Mouse (Mus musculus) layer of hippocampus, adult 11-12 months (tissue): ENCODE data around the gene Ikzf4.

ENCODE experiments used
- DNase-seq: peaks from one replicate; pipeline ENCODE4 v3.0.0; 2022; ENCODE audit warnings: low spot score

Gene Ikzf4

DNA sequence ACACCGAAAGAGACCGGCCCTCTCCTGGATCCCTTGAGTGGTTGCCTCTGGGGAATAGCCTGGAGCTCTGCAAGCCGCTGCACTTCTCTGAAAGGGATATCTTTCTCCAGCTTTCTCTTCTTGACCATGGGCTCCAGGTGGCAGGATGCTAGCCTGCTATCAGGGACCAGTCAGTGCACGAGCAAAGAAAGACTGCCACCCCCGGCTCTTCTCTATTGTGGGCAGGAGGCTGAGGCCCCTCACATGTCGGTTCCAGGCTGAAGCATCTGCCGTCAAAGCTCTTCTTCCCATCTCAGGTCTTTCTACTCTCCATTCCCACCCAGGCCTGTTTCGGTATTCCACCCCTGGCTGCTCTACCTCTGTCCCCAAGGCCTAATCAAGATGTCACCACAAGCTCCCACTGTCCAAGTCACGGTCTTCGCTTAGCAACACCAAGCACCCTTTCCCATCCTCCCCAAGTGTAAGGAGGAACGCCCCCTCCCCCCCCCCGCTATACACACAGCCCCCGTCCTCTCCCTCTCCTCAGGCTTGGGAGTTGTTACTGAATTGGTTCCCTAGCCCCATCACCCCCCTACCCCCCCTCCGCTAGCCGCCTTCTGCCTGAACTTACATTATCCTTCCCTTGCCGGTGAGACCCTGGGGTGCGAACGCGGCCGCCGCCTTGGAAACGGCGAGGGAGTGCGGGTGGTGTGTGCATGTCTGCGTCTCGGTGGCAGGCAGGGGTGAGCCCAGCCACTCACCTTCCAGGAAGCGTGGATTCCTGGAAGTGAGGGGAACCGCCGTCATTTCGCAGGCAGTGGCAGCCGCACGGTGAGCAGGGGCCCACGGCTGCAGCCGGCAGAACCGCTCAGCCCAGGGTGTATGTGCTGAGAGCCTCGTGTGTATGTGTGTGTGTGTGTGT lies at the start of gene Ikzf4:
Gene Ikzf4 (minus strand): TSS at position 881 of the 901 bp plus-strand sequence.
- peak; percentile 30 for DNase-seq

DNA sequence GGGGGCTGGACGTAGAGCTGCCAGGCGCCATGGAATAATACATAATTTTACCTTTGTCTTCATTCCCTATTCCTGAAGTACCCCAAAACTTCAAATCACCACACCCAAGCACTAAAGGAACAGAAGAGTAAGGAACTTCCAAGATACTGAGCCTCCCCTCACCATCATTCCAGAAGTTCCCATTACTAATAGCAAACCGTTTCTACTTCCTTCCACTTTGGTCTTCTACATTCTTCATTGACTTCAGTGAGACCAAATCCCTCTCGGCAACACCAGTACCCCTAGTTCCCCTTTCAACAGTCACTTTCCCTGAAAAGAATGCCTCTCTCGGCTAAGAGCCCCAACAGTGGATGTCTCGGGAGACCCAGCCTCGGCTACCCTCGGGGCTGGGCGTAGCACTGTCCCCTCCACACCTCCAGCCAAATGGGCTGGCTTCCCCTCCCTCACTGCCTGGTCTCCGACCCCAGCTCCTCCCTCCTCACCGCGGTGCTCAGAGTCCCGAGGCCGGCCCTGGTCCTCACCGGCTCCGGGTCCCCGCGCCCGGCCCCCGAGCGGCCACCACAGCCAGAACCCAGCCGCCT lies 49.7 kb upstream of the Ikzf4 start:
- no peak for DNase-seq

DNA sequence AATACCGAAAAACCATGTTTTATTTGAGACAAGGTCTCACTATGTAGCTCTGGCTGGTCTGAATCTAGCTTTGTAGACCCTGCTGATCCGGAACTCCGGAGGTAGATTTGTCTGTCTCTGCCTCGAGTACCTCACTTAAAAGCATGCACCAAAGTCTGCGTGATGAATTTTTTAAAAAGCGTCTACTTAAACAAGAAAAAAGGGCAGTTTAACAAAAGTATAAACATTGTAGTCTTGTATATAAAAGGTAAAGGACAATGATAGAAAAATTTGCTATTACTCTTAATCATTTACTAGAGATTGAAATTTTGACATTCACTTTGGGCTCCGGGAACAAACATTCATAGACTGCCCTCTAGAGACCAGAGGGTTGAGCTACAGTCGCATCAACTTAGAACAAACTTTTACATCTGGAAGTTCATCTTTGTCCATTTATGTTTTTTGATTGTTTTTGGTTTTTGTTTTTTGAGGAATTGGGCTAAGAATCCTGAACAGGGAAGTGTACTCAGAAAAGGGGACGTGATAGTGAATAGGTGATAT lies 28.7 kb upstream of the Ikzf4 start:
- no peak for DNase-seq

DNA sequence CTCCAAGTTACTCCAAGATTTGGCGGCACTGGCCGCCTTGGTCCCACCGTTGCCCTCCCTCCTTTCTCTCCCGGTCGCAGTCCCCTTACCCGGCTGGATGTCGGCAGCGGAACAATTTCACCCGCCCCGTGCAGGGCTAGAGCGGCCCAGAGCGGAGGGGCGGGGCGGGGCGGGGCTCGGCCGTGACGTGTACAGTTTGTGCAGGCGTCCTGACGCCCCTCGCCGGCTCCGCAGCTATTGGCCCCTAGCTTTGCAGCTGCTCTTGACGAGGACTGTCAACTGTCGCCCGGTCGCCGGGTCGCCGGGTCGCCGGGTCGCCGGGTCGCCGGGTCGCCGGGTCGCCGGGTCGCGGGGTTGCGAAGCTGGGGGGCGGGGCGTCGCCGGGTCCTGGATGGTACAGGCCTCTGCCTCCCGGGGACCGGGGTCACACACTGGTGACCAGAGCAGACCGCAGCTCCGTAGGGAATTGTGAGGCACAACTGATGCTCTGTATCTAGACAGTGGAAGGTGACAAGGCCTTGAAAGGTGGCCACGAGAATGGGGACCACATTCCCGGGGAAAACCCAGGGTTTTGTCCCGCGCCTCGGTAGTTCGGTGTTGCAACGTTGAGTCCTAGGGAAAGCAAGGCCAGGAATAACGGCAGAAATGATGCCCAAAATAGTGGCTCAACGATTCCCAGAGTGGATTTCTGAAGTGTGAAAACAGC lies 28.1 kb upstream of the Ikzf4 start, which contains the start of gene Suox:
Gene Suox (minus strand): TSS at position 311 of the 706 bp plus-strand sequence.
- DNase-seq = peak; percentile 82

DNA sequence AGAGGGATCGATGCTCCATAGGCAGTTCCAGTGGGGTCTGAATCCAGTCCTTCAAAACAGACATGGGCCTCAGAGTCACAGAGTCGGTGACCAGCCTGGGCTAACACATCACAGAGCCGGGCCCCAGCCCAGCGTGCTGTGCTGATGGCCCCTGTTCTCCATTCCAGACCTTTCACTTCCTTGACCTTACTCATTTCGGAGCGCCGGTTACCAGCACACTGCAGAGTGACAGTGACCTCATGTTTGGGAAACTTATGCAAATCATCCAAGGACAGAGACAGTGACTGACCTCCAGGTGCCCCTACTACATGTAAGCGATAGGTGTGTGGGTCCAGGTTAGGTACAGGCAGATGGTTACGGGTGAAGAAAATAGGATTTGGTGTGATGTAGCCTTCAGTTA lies 25.4 kb upstream of the Ikzf4 start:
- no peak for DNase-seq

DNA sequence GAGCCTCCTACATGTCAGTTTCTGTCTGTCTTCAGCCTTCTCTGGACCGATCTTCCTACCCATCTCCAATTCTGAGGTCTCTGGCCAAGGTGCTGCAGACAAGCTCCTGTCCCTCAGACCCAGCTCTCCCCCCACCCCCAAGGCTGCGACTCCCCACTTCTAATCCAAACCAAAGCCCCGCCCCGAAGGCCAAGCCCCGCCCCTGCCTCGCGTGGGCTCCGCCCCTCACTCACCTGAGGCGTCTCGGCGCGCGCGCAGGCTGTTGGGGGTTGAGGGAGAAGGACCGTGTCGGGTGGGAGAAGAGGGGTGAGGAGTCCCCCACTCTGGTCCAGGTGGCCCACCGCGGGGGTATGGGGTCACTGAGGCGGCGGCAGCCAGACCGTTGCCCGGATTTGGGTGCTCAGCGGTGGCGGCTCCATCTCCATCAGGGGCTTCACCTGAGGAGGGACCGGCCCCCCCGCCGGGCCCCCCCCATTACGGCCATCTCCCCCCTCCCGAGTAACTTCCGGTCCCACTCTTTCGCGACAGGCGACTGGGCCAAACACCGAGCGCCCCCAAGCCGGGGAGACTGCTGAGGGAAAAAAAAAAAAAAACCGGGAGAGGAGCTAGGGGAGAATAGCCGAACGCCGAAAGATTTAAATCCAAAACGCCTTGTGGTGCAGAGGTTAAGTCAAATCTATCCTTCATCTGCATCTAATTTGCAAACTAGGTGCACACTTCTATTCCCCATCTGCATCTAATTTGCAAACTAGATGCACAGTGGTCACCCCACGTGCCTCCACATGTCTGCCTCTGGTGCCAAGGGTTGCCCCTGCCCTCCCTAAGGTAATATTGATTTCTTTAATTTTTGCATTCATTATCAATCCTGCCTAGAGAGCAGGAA lies 23.2 kb upstream of the Ikzf4 start:
- peak; percentile 65 for DNase-seq

DNA sequence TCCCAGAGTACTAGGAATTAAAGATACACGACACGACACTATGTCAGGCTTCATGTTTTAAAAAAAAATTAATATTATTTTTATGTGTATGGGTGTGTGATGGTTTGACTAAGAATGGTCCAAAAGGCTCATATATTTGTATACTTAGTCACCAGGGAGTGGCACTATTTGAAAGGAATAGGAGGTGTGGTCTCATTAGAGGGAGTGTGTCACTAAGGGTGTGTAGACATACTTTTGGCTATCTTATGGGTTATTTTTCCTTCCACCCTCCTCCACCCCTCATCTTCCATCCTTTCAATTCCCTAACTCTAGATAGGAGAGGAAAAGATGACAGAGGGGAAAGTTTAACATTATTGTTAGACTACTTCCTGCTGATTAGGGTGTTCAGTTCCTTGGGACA lies 20.0 kb upstream of the Ikzf4 start:
- no peak for DNase-seq

DNA sequence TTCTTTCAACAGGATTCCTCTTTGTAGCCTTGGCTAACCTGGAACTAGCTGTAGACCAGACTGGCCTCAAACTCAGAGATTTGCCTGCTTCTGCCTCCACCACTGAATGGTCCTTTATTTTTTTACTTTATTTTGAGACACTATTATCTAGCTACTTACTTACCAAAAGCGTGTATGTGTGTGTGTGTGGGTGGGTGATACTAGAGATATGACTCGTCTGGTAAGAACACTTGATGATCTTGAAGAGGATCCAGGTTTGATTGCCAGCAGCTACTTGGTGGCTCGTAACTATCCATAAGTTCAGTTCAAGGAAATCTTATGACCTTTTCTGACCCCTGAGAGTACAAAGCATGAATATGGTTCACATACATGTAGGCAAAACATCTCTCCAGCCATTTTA lies 19.5 kb upstream of the Ikzf4 start:
- DNase-seq = no peak

DNA sequence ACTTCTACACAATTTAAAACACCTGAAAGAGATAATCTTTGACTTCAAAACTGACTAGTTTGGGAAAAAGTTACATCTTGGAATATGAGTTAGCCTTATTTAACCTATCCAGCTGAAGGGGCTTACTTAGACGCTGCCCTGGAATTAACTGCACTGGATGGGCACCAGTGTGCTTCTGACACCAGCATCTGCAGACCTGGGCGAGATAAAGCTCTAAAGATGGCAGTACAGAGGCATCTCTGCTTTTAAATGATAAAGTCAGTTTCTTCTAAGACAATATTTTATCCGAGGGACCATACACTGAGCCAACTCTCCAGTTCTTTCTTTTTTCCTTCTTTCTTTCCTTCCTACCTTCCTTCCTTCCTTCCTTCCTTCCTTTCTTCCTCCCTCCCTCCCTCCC lies 19.0 kb upstream of the Ikzf4 start:
- no peak for DNase-seq

DNA sequence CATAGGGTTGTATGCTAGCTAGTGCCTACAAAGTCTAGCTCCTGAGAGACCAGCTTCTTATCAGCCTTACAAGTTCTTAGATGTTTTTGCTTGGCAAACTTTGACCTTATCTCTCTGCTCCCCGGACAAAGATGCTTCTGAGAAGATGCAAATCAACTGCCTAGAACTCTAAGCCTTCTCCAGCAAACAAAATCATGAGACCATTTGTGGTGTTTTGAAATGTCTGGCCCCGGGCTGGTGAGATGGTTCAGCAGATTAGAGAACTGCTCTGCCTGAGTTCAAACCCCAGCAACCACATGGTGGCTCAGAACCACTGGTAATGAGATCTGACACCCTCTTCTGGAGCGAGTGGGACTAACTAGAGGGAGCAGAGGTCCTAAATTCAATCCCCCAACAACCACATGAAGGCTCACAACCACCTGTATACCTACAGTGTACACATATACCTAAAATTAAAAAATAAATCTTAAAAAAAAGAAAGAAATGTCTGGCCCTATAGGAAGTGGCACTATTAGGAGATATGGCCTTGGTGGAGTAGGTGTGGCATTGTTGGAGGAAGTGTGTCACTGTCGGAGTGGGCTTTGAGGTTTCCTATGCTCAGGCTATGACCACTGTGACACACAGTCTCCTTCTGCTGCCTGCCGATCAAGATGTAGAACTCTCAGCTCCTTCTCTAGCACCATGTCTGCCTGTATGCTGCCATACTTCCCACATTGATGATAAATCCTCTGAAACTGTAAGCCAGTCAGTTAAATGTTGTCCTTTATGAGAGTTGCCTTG lies 17.8 kb upstream of the Ikzf4 start:
- no peak for DNase-seq

DNA sequence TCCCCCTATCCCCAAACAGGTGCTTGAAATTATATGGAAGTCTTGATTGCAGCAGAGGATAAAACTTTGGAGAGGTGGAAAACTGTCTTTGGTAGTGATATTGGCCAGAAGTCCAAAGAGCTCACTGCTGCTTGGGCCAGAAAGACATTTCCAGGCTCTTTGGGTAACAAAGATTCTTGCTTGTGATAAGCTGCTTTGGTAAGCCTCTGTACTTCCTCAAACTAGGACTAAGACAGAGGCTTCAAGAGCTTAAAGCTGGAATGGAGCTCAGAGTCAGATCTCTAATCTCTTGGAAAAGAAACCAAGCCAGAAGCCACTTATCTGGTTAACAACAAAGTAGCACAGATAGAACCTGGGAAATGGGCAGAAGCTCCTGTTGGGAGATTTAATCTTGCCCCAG lies 16.7 kb upstream of the Ikzf4 start:
- no peak for DNase-seq

DNA sequence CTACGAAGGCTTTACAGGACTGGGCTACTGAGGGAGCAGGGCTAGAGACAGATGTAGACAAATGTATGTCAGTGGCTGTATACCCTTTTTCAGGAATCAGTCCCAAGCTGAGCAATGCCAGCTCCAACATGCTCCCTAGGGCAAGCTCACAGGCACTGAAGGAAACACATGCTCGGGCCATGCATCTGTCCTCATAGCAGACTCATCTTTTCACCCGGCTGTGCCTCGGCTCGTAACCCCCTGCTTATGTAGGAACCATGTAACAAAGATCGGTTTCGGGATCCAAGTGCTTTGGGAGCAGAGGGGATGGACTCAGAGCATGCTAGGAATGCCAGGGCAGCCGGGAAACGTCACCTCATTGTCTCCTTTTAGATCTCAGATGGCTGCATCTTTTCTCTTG lies 13.7 kb upstream of the Ikzf4 start:
- no peak for DNase-seq

DNA sequence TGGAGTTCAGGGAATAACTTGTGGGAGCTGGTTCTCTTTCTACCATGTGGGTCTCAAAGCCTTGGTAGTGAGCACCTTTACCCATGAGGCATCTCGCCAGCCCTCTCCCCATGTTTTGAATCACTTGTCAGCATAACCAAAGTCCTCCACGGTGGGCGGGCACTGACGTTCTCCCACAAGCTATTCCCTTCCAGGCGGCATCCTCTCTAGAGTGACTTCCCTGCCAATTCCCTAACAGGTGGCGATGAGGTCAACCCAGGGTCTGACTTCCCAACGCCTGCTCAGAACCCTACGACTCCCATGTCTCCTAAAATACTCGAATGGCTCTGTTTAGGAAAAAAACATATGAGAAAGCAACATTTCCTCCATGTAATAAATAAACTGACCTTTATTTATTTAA lies 12.1 kb upstream of the Ikzf4 start:
- DNase-seq = no peak

DNA sequence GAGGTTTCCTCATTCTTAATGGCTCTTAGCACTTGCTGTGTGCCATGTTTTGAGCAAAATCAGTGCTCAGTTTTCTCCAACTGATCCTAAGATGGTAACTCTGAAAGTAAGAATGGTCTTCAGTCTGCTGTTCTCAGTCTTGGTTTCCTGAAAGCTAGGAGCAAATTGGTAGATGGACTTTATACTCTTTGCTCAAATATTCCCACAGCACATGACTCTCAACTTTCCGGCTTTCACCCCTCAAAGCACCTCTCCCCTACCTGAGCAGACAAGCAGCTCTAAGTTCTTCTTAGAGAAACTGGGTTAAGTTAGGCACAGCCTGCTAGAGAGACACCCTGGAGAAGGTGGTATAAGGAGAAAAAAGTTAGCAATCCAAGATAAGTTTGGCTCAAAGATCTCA lies 10.9 kb upstream of the Ikzf4 start:
- no peak for DNase-seq

DNA sequence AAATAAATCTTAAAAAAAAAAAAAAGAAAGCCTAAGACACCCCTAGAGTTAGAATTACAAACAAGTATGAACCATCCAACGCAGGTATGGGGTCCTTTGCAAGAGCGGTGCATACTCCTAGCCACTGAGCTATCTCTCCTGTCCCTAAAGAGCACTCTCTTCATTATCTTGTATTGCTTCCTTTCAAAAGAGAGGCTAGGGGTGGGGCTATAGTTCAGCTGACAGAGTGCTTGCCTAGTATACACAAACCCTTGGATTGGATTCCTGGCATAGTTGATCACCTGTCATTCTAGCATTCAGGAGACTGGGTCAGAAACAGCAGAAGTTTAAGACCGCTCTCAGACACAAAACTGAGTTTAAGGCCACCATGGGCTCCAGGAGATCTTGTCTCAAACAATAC lies 9.5 kb upstream of the Ikzf4 start:
- no peak for DNase-seq

DNA sequence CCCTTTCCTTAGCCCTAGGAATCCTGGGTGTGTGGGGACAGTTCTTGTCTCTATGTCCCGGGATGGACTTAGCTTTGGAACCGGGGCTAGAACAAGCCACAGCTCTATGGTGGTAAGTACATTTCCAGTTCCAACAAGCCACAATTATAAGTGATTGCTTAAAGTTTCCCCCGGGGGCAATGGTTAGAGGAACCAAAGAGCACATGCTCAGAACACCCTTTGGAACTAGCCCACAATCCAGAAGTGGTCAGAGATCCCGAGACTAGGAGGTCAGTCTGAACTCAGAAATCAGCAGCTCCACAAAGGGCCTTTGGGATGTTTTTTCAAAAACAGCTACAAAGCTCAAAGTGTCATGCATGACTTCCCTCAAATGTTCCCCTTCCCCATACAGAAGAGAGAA lies 8.1 kb upstream of the Ikzf4 start:
- DNase-seq = no peak

DNA sequence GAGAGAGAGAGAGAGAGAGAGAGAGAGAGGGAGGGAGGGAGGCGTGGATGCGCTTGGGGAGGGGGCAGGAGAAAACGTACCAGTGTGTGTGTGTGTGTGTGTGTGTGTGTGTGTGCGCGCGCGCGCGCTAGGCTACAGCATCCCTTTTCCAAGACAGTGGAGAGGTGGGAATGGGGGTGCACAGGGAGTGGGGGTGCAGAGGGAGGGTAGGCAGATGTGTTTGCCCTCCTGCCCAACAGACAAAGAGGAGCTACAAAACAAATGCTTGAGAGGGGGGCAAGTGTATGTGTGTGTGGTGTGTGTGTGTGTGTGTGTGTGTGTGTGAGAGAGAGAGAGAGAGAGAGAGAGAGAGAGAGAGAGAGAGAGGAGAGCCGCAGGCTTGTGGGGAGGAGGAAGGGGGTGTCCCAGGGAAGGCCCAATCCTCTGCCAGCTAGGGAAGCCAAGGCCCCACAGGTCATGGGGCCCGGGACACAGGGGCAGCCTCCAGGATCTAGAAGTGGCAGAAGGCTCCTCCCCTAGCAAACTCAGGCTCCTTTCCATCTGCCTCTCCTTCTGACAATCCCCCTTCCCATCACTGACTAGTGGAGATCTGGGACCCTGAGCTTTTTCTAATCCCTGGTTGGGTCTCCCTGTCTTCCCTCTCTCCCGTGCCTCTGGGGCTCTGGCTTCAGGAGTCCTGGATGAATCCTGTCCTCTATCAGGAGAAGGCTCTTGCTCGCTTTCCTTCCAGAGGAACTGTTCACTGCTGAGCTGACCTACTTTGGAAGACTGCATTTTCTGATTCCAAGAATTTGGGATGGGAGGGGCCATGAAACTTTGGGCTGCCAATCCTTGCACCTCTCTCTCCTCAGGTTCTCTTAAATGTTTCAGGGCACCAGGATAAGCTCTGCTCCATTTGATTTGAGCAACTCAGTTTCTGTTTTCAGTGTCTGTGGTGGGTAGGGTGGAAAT lies 623 bp upstream of the Ikzf4 start:
- DNase-seq = no peak

DNA sequence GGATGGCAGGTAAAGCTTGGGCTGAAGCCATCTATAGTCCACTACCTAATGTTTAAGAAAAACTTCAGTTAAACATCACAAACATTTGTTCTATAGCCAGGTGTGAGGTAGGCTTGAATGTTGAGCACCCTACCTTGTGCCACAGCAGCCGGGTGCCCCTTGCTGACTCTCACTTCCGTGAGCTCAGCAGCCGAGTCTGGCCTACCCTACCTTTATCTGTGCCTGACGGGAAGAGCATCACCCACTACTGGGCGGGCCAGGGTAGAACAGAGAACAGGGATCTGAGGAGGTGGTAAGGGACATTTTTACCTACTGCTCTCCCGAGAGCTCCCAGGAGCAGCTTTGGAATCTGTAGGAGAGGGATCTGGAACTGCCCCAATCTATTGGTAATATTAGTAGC lies 3.0 kb downstream of the Ikzf4 start:
- DNase-seq = no peak

DNA sequence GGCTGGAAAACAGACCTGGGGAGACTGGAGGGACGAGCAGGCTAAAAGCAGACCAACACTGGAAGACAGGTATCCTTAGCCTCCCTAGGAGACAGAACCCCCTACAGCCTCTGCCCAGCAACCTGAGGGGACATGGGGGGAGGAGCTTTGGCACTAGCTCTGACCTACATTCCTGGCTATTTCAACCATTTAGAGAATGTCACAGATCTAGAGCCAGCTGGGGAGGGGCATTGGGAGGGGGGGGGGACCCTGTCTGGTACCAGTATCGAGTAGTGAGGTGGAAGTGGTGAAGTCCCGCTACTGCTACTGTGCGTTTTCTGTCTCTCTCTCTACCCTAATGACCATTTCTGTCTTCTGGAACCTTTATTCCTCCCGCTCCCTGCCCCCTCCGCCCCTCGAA lies 3.9 kb downstream of the Ikzf4 start:
- DNase-seq = no peak

DNA sequence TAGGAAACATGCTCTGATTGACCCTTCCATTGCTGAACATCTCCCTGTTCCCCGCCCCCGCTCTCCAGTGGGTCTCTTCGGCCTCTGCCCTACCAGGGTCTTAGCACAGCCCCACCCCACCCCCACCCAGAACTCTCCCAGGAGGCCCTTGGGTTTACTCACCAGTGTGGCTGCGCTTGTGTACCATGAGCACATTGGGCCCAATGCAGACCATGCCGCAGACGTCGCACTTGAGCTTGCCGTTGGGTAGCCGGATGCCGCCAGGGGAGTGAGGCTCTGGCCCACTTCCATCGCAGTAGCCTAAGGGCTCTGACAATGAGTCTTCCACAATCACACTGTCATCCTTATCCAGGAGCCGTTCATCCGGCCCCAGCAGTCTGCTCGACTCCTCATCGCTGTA lies 4.9 kb downstream of the Ikzf4 start:
- no peak for DNase-seq
